Mouse (Mus musculus) retina, embryonic 14.5 days (tissue): ENCODE results near the gene Elovl1.

Source experiments
- DNase-seq: peaks from one replicate; pipeline ENCODE4 v3.0.0-alpha.2; 2015; ENCODE audit warnings: low spot score

Elovl1 gene

DNA sequence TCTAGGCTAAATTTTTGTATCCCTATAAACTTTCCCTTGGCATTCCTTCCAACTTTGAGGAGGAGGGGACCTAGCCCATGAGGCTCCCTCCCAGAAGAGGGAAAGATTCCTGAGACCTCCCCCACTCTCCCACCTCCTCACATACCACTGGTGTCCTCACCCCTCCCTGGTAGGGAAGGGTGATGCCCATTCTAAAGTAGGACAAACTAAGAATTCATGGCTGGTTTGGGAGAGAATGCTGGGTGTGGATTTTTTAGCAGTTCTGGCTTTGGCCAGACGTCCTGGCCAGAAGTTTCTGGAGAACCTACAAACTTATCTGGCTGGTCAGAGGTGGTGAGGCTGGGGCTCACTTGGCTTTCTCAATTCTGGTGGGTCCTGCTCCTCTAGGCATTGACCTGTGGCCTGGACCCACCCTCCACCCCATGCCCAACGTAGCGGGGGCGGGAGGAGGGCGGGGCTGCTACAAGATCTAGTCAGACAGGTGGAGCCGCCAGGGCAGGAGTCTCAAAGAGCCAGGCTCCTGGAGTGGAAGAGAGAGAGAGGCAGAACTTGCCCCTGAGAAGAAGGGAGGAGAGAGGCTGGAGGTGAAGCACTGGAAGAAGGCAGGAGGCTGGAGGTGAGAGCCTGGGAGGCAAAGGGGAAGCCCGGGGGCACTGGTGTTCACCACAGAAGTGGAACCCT, 1.5 kb downstream of the Elovl1 start:
- DNase-seq = no peak

GRCm38 (mm10) chr4:118432332-118432731, 4.4 kb downstream of the Elovl1 start:
- no peak for DNase-seq

GRCm38 (mm10) chr4:118436820-118437603, 9.1 kb downstream of the Elovl1 start, which contains the start of gene Cdc20:
Cdc20 (minus strand) TSS chr4:118437352.
- peak; percentile 95 for DNase-seq

GRCm38 (mm10) chr4:118437829-118438253, 9.9 kb downstream of the Elovl1 start:
- DNase-seq = peak; percentile 44

GRCm38 (mm10) chr4:118445088-118445487, 17.2 kb downstream of the Elovl1 start:
- DNase-seq = no peak

DNA sequence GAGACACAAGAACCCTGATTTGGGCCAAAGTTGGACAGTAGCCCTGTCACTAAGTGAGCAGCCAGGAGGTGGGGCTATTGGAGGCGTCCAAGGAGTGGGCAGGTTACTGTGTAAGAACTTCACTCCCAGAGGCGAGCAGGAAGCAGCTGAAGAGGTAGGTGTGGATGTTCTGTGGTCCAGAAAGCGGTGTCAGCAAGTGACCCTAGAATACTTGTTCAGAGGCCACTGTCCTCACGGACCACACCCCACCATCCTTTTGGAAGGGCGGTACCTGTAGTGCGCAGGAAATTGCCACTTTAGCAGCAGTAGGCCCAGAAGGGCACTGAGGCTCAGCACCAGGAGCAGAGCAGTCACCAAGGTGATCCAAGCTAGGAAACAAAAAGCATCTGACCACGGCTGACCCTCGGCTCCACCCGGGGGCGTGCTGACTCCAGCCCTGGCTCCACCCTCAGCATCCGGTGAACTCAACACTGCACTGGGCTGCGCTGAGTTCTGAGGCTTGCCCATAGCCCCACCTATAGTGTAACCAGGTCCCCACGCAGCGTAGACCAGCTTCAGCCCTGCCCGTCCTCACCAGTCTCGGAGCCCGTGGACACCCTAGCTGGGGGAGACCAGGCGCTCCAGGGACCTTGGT, 18.0 kb downstream of the Elovl1 start:
- DNase-seq = peak; percentile 61

- DNase-seq = peak; percentile 22
These were observed 18.7 kb downstream of the Elovl1 start for GRCm38 (mm10) chr4:118446415-118447153.

DNA sequence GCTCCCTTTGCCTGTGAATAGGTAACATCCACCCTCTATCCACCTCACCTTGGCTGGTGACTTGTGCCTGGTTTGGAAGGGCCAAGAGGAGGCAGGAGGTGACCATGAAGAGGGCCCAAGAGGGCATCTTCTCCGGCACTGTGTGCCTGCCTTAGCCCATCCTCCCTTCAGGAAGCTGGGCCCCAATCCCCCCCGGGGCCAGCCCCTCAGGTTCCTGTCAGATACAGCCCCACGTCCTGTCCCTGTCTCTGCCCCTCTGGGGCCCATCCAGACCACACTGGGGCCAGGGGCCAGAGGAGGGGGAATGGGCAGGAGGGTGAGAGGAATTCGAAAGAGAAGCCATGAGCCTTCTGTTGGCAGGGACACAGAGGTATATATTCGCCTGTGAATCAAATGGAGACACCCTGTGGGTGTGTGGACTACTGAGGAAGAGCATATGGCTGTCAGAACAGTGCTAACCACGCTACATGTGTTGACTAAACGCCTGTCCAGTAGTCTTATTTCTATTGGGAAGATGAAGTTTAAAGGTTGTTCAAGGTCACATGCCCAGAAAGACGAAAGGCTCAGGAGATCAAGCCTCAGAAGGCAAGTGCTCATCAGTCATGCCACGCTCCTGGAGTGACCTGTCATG, 29.6 kb downstream of the Elovl1 start, which contains the start of gene Mpl:
Gene Mpl, minus strand, starts transcription at position 169 of the 631 bp plus-strand sequence.
- no peak for DNase-seq

DNA sequence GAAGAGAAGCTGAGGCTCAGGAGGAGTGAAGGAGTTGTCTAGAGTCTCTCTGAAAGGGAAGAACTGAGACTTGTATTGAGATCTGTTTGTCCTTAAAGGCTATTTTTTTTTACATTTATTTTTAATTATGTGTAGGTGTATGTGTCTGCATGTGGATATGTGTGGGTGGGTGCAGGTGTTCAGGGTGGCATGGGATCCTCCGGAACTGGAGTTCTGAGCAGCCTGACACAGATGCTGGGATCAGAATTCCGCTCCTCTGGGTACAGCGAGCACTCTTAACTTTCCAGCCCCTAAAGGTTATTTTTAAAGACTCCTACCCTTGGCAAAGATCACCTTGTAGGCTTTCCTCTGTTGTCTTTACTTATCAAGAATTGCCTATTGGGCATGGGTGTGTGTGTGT, 37.1 kb downstream of the Elovl1 start:
- DNase-seq = no peak

DNA sequence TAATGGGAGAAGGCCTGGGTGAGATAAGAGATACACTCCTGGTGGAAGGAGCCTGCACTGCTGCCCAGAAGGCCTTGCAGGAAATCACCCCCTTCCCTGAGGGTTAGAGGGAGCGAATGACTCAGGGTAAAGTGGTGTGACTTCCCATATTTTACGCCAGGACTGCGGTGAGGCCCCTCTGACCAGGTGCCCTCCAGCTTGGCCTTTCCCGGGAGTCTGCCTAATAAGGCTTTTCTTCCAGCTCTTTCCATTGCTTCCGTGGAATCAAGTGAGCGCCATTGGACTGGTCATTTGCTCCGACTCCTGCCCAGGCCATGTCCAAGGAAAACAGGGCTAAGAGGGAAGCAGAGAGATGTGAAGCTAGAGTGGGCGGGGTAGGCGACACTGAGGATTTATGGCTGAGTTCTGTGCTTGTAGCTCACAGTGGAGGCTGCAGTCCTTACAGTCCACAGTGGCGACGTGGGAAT, 37.8 kb downstream of the Elovl1 start:
- peak; percentile 12 for DNase-seq

- no peak for DNase-seq
These were observed 43.4 kb downstream of the Elovl1 start for GRCm38 (mm10) chr4:118471281-118471680.

DNA sequence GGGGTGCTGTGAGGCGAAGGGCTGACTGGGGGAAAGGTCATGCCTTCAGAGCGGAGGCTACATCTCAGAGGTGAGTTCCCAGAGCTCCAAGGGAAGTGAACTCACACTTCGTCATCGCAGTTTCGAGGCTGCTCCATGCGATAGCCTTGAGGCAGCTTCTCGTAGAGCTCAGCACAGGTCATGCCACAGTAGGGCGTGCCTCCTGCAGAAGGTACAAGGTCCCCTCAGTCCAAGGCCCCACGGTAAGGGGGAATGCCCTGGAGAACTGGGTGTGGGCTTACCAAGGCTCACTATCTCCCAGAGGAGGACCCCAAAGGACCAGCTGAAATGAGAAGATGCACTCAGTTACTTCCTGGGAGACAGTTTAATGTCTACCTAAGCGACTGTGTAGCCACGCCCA, 44.8 kb downstream of the Elovl1 start:
- DNase-seq = no peak

GRCm38 (mm10) chr4:118476773-118477530, 49.1 kb downstream of the Elovl1 start:
- DNase-seq = peak; percentile 22
